Mouse (Mus musculus): ENCODE results near the gene Brwd1.
"Not testable (repeated sequence)": the region's sequence is repeated elsewhere in the genome, so short reads cannot be mapped to it uniquely, and the experiment has no call there.

Gene Brwd1

GRCm38 (mm10) chr16:96082301-96083178 lies at the start of gene Brwd1:
Gene Brwd1 (minus strand): TSS chr16:96082526.
- peak; percentile 42 for DNase-seq (ENCODE audit: extremely low read depth, low read depth)

GRCm38 (mm10) chr16:96128466-96128865 lies 46.1 kb upstream of the Brwd1 start:
- no peak for DNase-seq (ENCODE audit: extremely low read depth, low read depth)

GRCm38 (mm10) chr16:96127657-96128344 lies 45.5 kb upstream of the Brwd1 start, which contains the start of gene Hmgn1:
Gene Hmgn1 (minus strand): TSS chr16:96127729.
- peak; percentile 87 for DNase-seq (ENCODE audit: extremely low read depth, low read depth)

- no peak for DNase-seq (ENCODE audit: extremely low read depth, low read depth)
These were observed 44.9 kb upstream of the Brwd1 start for GRCm38 (mm10) chr16:96127288-96127656.

GRCm38 (mm10) chr16:96126684-96127171 lies 44.4 kb upstream of the Brwd1 start:
- no peak for DNase-seq (ENCODE audit: extremely low read depth, low read depth)

- no peak for DNase-seq (ENCODE audit: extremely low read depth, low read depth)
These were observed 37.8 kb upstream of the Brwd1 start for GRCm38 (mm10) chr16:96120022-96120623.

- no peak for DNase-seq (ENCODE audit: extremely low read depth, low read depth)
These were observed 32.4 kb upstream of the Brwd1 start for GRCm38 (mm10) chr16:96114729-96115128.

GRCm38 (mm10) chr16:96112769-96113168 lies 30.4 kb upstream of the Brwd1 start:
- no peak for DNase-seq (ENCODE audit: extremely low read depth, low read depth)

GRCm38 (mm10) chr16:96110655-96111345 lies 28.5 kb upstream of the Brwd1 start:
- no peak for DNase-seq (ENCODE audit: extremely low read depth, low read depth)

- no peak for DNase-seq (ENCODE audit: extremely low read depth, low read depth)
These were observed 27.3 kb upstream of the Brwd1 start for GRCm38 (mm10) chr16:96109673-96110072.

GRCm38 (mm10) chr16:96103036-96103435 lies 20.7 kb upstream of the Brwd1 start:
- DNase-seq (ENCODE audit: extremely low read depth, low read depth) = no peak

- not testable (repeated sequence) for DNase-seq (ENCODE audit: extremely low read depth, low read depth)
These were observed 15.5 kb upstream of the Brwd1 start for GRCm38 (mm10) chr16:96097811-96098210.

GRCm38 (mm10) chr16:96095966-96096365 lies 13.6 kb upstream of the Brwd1 start:
- DNase-seq (ENCODE audit: extremely low read depth, low read depth) = no peak

GRCm38 (mm10) chr16:96091515-96092504 lies 9.5 kb upstream of the Brwd1 start:
- DNase-seq (ENCODE audit: extremely low read depth, low read depth) = no peak

- DNase-seq (ENCODE audit: extremely low read depth, low read depth) = no peak
These were observed 5.8 kb upstream of the Brwd1 start for GRCm38 (mm10) chr16:96088120-96088519.

GRCm38 (mm10) chr16:96087436-96087835 lies 5.1 kb upstream of the Brwd1 start:
- DNase-seq (ENCODE audit: extremely low read depth, low read depth) = no peak

GRCm38 (mm10) chr16:96087001-96087400 lies 4.7 kb upstream of the Brwd1 start:
- no peak for DNase-seq (ENCODE audit: extremely low read depth, low read depth)

- DNase-seq (ENCODE audit: extremely low read depth, low read depth) = no peak
These were observed 3.3 kb upstream of the Brwd1 start for GRCm38 (mm10) chr16:96085597-96085996.

- DNase-seq (ENCODE audit: extremely low read depth, low read depth) = no peak
These were observed 887 bp upstream of the Brwd1 start for GRCm38 (mm10) chr16:96083179-96083646.

- DNase-seq (ENCODE audit: extremely low read depth, low read depth) = no peak
These were observed 534 bp downstream of the Brwd1 start for GRCm38 (mm10) chr16:96081742-96082241.
